Mouse (Mus musculus) kidney, adult 2 months (tissue): ENCODE results near the gene Cfap97d1. TPM values are rescaled to one million over a fixed set of nuclear protein-coding genes. Genes with fewer than 3 reads are reported as not detected.
A peak's percentile ranks its signal among the peaks of the same experiment; 100 is the strongest.

Source experiments
- DNase-seq: peaks from one replicate; pipeline ENCODE4 v3.0.0; 2021
- H3K27ac ChIP-seq: fragments of 200-500 bp; 2 replicates; pipeline ENCODE4 v1.5.1; 2012; ENCODE audit warnings: low read depth, low read length, control low read depth, inconsistent platforms; ENCODE audit not compliant: insufficient read depth
- H3K27me3 ChIP-seq: fragments of 200-500 bp; replicated peaks from 2 replicates; pipeline ENCODE4 v1.6.1; 2012; ENCODE audit warnings: mild to moderate bottlenecking, moderate library complexity, low read length, inconsistent platforms; ENCODE audit not compliant: control insufficient read depth, insufficient read depth
- H3K36me3 ChIP-seq: fragments of 200-500 bp; 2 replicates; pipeline ENCODE4 v1.6.1; 2012; ENCODE audit warnings: mild to moderate bottlenecking, moderate library complexity, low read length, inconsistent platforms; ENCODE audit not compliant: control insufficient read depth, insufficient read depth
- H3K4me1 ChIP-seq: fragments of 200-500 bp; 2 replicates; pipeline ENCODE4 v1.6.1; 2011; ENCODE audit warnings: low read length; ENCODE audit not compliant: control insufficient read depth, insufficient read depth
- H3K4me3 ChIP-seq: fragments of 200-500 bp; 2 replicates; pipeline ENCODE4 v1.5.1; 2011; ENCODE audit warnings: mild to moderate bottlenecking, low read depth, low read length, control low read depth; ENCODE audit not compliant: insufficient read depth
- CTCF ChIP-seq: fragments of 200-500 bp; conservative IDR thresholded peaks from 2 replicates; pipeline ENCODE4 v1.5.1; 2011; ENCODE audit warnings: low read depth, mild to moderate bottlenecking, control low read depth, low read length, moderate library complexity, mixed read lengths; ENCODE audit not compliant: insufficient read depth, insufficient read length
- POLR2A ChIP-seq: fragments of 200-500 bp; IDR thresholded peaks from one replicate; pipeline ENCODE4 v1.6.1; 2011; ENCODE audit warnings: low read depth, low read length, control low read depth
- WGBS: fragments of 180-500 bp; shearing (Covaris S2); methylation state at CpG from one replicate; pipeline ENCODE4 v1.1.7; 2018; 5-methylcytosine and 5-hydroxymethylcytosine counted together
- polyA plus RNA-seq: library from polyadenylated mRNA; depleted of rRNA; stranded (reverse); fragments of >200 nt; gene quantifications from 2 replicates; pipeline ENCODE4 v1.2.3, GENCODE M21; 2012

Gene Cfap97d1
- polyA plus RNA-seq, 1 experiment = not detected

GRCm38 (mm10) chr11:102006688-102007087 is 22.6 kb downstream of the Cfap97d1 start:
- no peak for TF ChIP-seq POLR2A
- no peak for TF ChIP-seq CTCF
- DNase-seq = no peak
- H3K4me3 ChIP-seq = no peak overlapping the region
- no peak overlapping the region for H3K27ac ChIP-seq
- H3K4me1 ChIP-seq = no peaks in the 10 kb centered on the region; the same call in 1 of the 2 replicates
- H3K27me3 ChIP-seq = no peaks in the 10 kb centered on the region
- no peaks in the 10 kb centered on the region for H3K36me3 ChIP-seq
- WGBS = 96% methylated on average over 5 of the region's 5 CpGs

GRCm38 (mm10) chr11:102008372-102008771 is 24.3 kb downstream of the Cfap97d1 start:
- H3K4me1 ChIP-seq = no peaks in the 10 kb centered on the region; the same call in 1 of the 2 replicates
- no peak overlapping the region for H3K27ac ChIP-seq
- TF ChIP-seq CTCF (no peak), POLR2A (no peak)
- DNase-seq = no peak
- no peaks in the 10 kb centered on the region for H3K36me3 ChIP-seq
- H3K4me3 ChIP-seq = no peak overlapping the region
- H3K27me3 ChIP-seq = no peaks in the 10 kb centered on the region
- 95% methylated on average over 8 of the region's 8 CpGs for WGBS

GRCm38 (mm10) chr11:102008954-102009637 is 25.0 kb downstream of the Cfap97d1 start:
- Histone ChIP-seq H3K4me1 (no peaks in the 10 kb centered on the region; the same call in 1 of the 2 replicates), H3K36me3 (no peaks in the 10 kb centered on the region), H3K27ac (no peak overlapping the region), H3K27me3 (no peaks in the 10 kb centered on the region), H3K4me3 (no peak overlapping the region)
- TF ChIP-seq POLR2A (no peak), CTCF (no peak)
- DNase-seq = no peak
- WGBS = 76% methylated on average over 15 of the region's 15 CpGs

GRCm38 (mm10) chr11:102010140-102010539 is 26.1 kb downstream of the Cfap97d1 start:
- no peak for DNase-seq
- TF ChIP-seq CTCF (no peak), POLR2A (no peak)
- Histone ChIP-seq H3K27me3 (no peaks in the 10 kb centered on the region), H3K27ac (no peak overlapping the region), H3K4me1 (no peaks in the 10 kb centered on the region; the same call in 1 of the 2 replicates), H3K36me3 (no peaks in the 10 kb centered on the region), H3K4me3 (no peak overlapping the region)
- 77% methylated on average over 13 of the region's 13 CpGs for WGBS

GRCm38 (mm10) chr11:102011510-102011909 is 27.4 kb downstream of the Cfap97d1 start:
- Histone ChIP-seq H3K36me3 (no peaks in the 10 kb centered on the region), H3K4me1 (no peaks in the 10 kb centered on the region; the same call in 1 of the 2 replicates), H3K4me3 (no peak overlapping the region), H3K27ac (no peak overlapping the region), H3K27me3 (no peaks in the 10 kb centered on the region)
- TF ChIP-seq CTCF = no peak
- no peak for TF ChIP-seq POLR2A
- DNase-seq = no peak
- 91% methylated on average over 8 of the region's 8 CpGs for WGBS

- TF ChIP-seq POLR2A (no peak), CTCF (0 out of 2 replicates have a peak, but pooled peaks have one; percentile 11)
- H3K4me1 ChIP-seq = no peaks in the 10 kb centered on the region
- no peak for DNase-seq
- no peaks in the 10 kb centered on the region for H3K36me3 ChIP-seq
- H3K4me3 ChIP-seq = no peak overlapping the region
- H3K27me3 ChIP-seq = no peaks in the 10 kb centered on the region
- H3K27ac ChIP-seq = no peak overlapping the region
- WGBS = 74% methylated on average over 8 of the region's 8 CpGs
Observed at GRCm38 (mm10) chr11:102013201-102013600, 29.1 kb downstream of the Cfap97d1 start.

GRCm38 (mm10) chr11:102015472-102015871 is 31.4 kb downstream of the Cfap97d1 start:
- H3K27ac ChIP-seq = no peak overlapping the region
- WGBS = 70% methylated on average over 6 of the region's 6 CpGs
- no peak overlapping the region for H3K4me3 ChIP-seq
- no peaks in the 10 kb centered on the region for H3K4me1 ChIP-seq
- no peak for TF ChIP-seq CTCF
- TF ChIP-seq POLR2A = no peak
- no peak for DNase-seq
- H3K27me3 ChIP-seq = no peaks in the 10 kb centered on the region
- no peaks in the 10 kb centered on the region for H3K36me3 ChIP-seq
